Mouse (Mus musculus): ENCODE results near the gene B4galnt4. TPM values are rescaled to one million over a fixed set of nuclear protein-coding genes. Genes with fewer than 3 reads are reported as not detected.
"Not testable (repeated sequence)": the region's sequence is repeated elsewhere in the genome, so short reads cannot be mapped to it uniquely, and the experiment has no call there.

The B4galnt4 gene
- under 1 TPM in 1 of 2 experiments, not detected in 1; 0.08 TPM for total RNA-seq (2021)

GRCm38 (mm10) chr7:141060426-141061242, at the start of gene B4galnt4:
TSS of gene B4galnt4 (plus strand) at chr7:141061104.
- DNase-seq (ENCODE audit: low spot score): peak; percentile 40
- intact Hi-C loops (cut with DNase I): no loop called here

- intact Hi-C loops (cut with DNase I): no loop called here
- no peak for DNase-seq (ENCODE audit: low spot score)
Measured at GRCm38 (mm10) chr7:141011238-141011770, 49.6 kb upstream of the B4galnt4 start.

- no peak for DNase-seq (ENCODE audit: low spot score)
- intact Hi-C loops (cut with DNase I): no loop called here
Measured at GRCm38 (mm10) chr7:141016707-141017697, 43.9 kb upstream of the B4galnt4 start.

- DNase-seq (ENCODE audit: low spot score); intact Hi-C loops (cut with DNase I): not testable (repeated sequence)
Measured at GRCm38 (mm10) chr7:141017824-141018223, 43.1 kb upstream of the B4galnt4 start, which contains the start of gene Ifitm6. TSS of gene Ifitm6 (minus strand) at chr7:141017924.

- no peak for DNase-seq (ENCODE audit: low spot score)
- intact Hi-C loops (cut with DNase I): no loop called here
Measured at GRCm38 (mm10) chr7:141019028-141019427, 41.9 kb upstream of the B4galnt4 start.

- intact Hi-C loops (cut with DNase I): no loop called here
Measured at GRCm38 (mm10) chr7:141021489-141022449, 39.1 kb upstream of the B4galnt4 start.

GRCm38 (mm10) chr7:141024865-141025838, 35.8 kb upstream of the B4galnt4 start:
- intact Hi-C loops (cut with DNase I): no loop called here
- no peak for DNase-seq (ENCODE audit: low spot score)

More at GRCm38 (mm10) chr7:141021489-141022449, 39.1 kb upstream of the B4galnt4 start:
- no peak for DNase-seq (ENCODE audit: low spot score)

GRCm38 (mm10) chr7:141026097-141026739, 34.7 kb upstream of the B4galnt4 start:
- intact Hi-C loops (cut with DNase I): no loop called here
- no peak for DNase-seq (ENCODE audit: low spot score)

- DNase-seq (ENCODE audit: low spot score): no peak
- intact Hi-C loops (cut with DNase I): no loop called here
Measured at GRCm38 (mm10) chr7:141026740-141027098, 34.2 kb upstream of the B4galnt4 start.

GRCm38 (mm10) chr7:141028831-141029230, 32.1 kb upstream of the B4galnt4 start, which contains the start of gene Gm17387:
TSS of gene Gm17387 (plus strand) at chr7:141029131.
- intact Hi-C loops (cut with DNase I): no loop called here
- DNase-seq (ENCODE audit: low spot score): no peak

GRCm38 (mm10) chr7:141030390-141030789, 30.5 kb upstream of the B4galnt4 start:
- intact Hi-C loops (cut with DNase I): no loop called here
- no peak for DNase-seq (ENCODE audit: low spot score)

GRCm38 (mm10) chr7:141032458-141033167, 28.3 kb upstream of the B4galnt4 start:
- intact Hi-C loops (cut with DNase I): no loop called here
- no peak for DNase-seq (ENCODE audit: low spot score)

- DNase-seq (ENCODE audit: low spot score); intact Hi-C loops (cut with DNase I): not testable (repeated sequence)
Measured at GRCm38 (mm10) chr7:141036624-141037023, 24.3 kb upstream of the B4galnt4 start.

GRCm38 (mm10) chr7:141038090-141039032, 22.5 kb upstream of the B4galnt4 start:
- intact Hi-C loops (cut with DNase I): no loop called here
- no peak for DNase-seq (ENCODE audit: low spot score)

GRCm38 (mm10) chr7:141039386-141040107, 21.4 kb upstream of the B4galnt4 start:
- no peak for DNase-seq (ENCODE audit: low spot score)

More at GRCm38 (mm10) chr7:141039386-141040107, 21.4 kb upstream of the B4galnt4 start:
- intact Hi-C loops (cut with DNase I): no loop called here

All from heart, postnatal 25 days (tissue).